Mouse (Mus musculus) embryonic facial prominence, embryonic 14.5 days (tissue): Measurements from ENCODE around the gene Nfatc4. TPM values are rescaled to one million over a fixed set of nuclear protein-coding genes. Genes with fewer than 3 reads are reported as not detected.

Source experiments
- ATAC-seq: fragments of 200-750 bp; cut with Nextera tagmentation; 2 replicates; pipeline ENCODE4 v1.8.0; 2017; ENCODE audit warnings: low read depth, moderate number of reproducible peaks, moderate TSS enrichment
- DNase-seq: peaks from one replicate; pipeline ENCODE4 v3.0.0-alpha.2; 2015; ENCODE audit warnings: low spot score
- H3K27ac ChIP-seq: fragments of 300-500 bp; sonication (generic); replicated peaks from 2 replicates; pipeline ENCODE4 v1.5.1; 2014; ENCODE audit warnings: low read depth, mild to moderate bottlenecking, low read length, moderate library complexity
- H3K27me3 ChIP-seq: fragments of 300-500 bp; sonication (generic); replicated peaks from 2 replicates; pipeline ENCODE4 v1.6.1; 2014; ENCODE audit warnings: low read length; ENCODE audit not compliant: control insufficient read depth, insufficient read depth
- H3K36me3 ChIP-seq: fragments of 300-500 bp; sonication (generic); 2 replicates; pipeline ENCODE4 v1.6.1; 2014; ENCODE audit warnings: low read length, mixed read lengths; ENCODE audit not compliant: control insufficient read depth, insufficient read depth
- H3K4me1 ChIP-seq: fragments of 300-500 bp; sonication (generic); 2 replicates; pipeline ENCODE4 v1.6.1; 2014; ENCODE audit warnings: antibody characterized with exemption, low read length; ENCODE audit not compliant: control insufficient read depth, insufficient read depth
- H3K4me2 ChIP-seq: fragments of 300-500 bp; sonication (generic); 2 replicates; pipeline ENCODE4 v1.6.1; 2014; ENCODE audit warnings: low read depth, mild to moderate bottlenecking, low read length, moderate library complexity, mixed read lengths
- H3K4me3 ChIP-seq: fragments of 300-500 bp; sonication (generic); 2 replicates; pipeline ENCODE4 v1.5.1; 2014; ENCODE audit warnings: low read depth, mild to moderate bottlenecking, low read length
- H3K9ac ChIP-seq: fragments of 300-500 bp; sonication (generic); 2 replicates; pipeline ENCODE4 v1.6.1; 2014; ENCODE audit warnings: low read depth, mild to moderate bottlenecking, low read length, moderate library complexity, mixed read lengths
- H3K9me3 ChIP-seq: fragments of 300-500 bp; sonication (generic); 2 replicates; pipeline ENCODE4 v1.6.1; 2016; ENCODE audit warnings: low read length; ENCODE audit not compliant: control insufficient read depth
- WGBS: fragments of 180-500 bp; shearing (Covaris S2); extraction: QIAGEN DNeasy Blood & Tissue Kit; methylation state at CpG from one replicate; pipeline ENCODE4 v1.1.7; 2014; 5-methylcytosine and 5-hydroxymethylcytosine counted together
- polyA plus RNA-seq: library from polyadenylated mRNA; unstranded; fragments of >200 nt; fragmentation: Nextera tagmentation; extraction: Ambion mirVana; gene quantifications from 2 replicates; pipeline ENCODE4 v1.2.1, GENCODE M21; 2014

The Nfatc4 gene
- polyA plus RNA-seq, 1 experiment from 2014 or later: 56.5 TPM

GRCm38 (mm10) chr14:55825216-55826051 lies 2.5 kb downstream of the Nfatc4 start:
- DNase-seq (peak; percentile 91), ATAC-seq (no peak; the same call in 1 of the 2 replicates)
- Histone ChIP-seq H3K27me3 (no peaks in the 10 kb centered on the region), H3K9me3 (no peaks in the 10 kb centered on the region), H3K4me2 (peak overlapping the region; percentile 88), H3K4me1 (peaks cover 18% of the 10 kb centered on the region), H3K4me3 (peak overlapping the region; percentile 60), H3K9ac (peak overlapping the region; percentile 82), H3K27ac (peak overlapping the region; percentile 98), H3K36me3 (peaks cover 43% of the 10 kb centered on the region)
- WGBS: 0% methylated on average over 8 of the region's 37 CpGs

GRCm38 (mm10) chr14:55826142-55826541 lies 3.2 kb downstream of the Nfatc4 start:
- Histone ChIP-seq H3K4me1 (peaks cover 18% of the 10 kb centered on the region), H3K9me3 (no peaks in the 10 kb centered on the region), H3K27me3 (no peaks in the 10 kb centered on the region), H3K4me2 (peak overlapping the region; percentile 88), H3K9ac (peak overlapping the region; percentile 82), H3K4me3 (peak overlapping the region; percentile 60), H3K27ac (peak overlapping the region; percentile 98), H3K36me3 (peaks cover 50% of the 10 kb centered on the region)
- ATAC-seq: no peak
- 3% methylated on average over 13 of the region's 15 CpGs for whole genome bisulfite sequencing
- no peak for DNase-seq

- Histone ChIP-seq H3K9ac (peak overlapping the region; percentile 82), H3K4me2 (peak overlapping the region; percentile 88), H3K9me3 (no peaks in the 10 kb centered on the region), H3K36me3 (peaks cover 56% of the 10 kb centered on the region), H3K27ac (peak overlapping the region; percentile 98; the same call in 1 of the 2 replicates), H3K4me3 (peak overlapping the region; percentile 60), H3K4me1 (peaks cover 18% of the 10 kb centered on the region), H3K27me3 (no peaks in the 10 kb centered on the region)
- 9% methylated on average over 37 of the region's 41 CpGs for WGBS
- ATAC-seq (no peak), DNase-seq (no peak)
These were observed 3.8 kb downstream of the Nfatc4 start for GRCm38 (mm10) chr14:55826551-55827340.

GRCm38 (mm10) chr14:55828716-55829263 lies 5.8 kb downstream of the Nfatc4 start:
- Histone ChIP-seq H3K36me3 (peaks cover 76% of the 10 kb centered on the region), H3K9ac (peak overlapping the region; percentile 51; the same call in 1 of the 2 replicates), H3K4me1 (peaks cover 15% of the 10 kb centered on the region), H3K4me2 (peak overlapping the region; percentile 88), H3K9me3 (no peaks in the 10 kb centered on the region), H3K27me3 (no peaks in the 10 kb centered on the region), H3K4me3 (no peak overlapping the region), H3K27ac (no peak overlapping the region)
- no peak for DNase-seq
- ATAC-seq: no peak
- WGBS: 14% methylated on average over 3 of the region's 3 CpGs

- Histone ChIP-seq H3K4me1 (peaks cover 21% of the 10 kb centered on the region), H3K9ac (no peak overlapping the region), H3K36me3 (peaks cover 82% of the 10 kb centered on the region), H3K27me3 (no peaks in the 10 kb centered on the region), H3K9me3 (no peaks in the 10 kb centered on the region), H3K4me2 (no peak overlapping the region), H3K27ac (no peak overlapping the region), H3K4me3 (no peak overlapping the region)
- WGBS: 89% methylated on average over 16 of the region's 16 CpGs
- no peak for ATAC-seq
- DNase-seq: no peak
These were observed 6.9 kb downstream of the Nfatc4 start for GRCm38 (mm10) chr14:55829854-55830253.

GRCm38 (mm10) chr14:55830331-55830730 lies 7.4 kb downstream of the Nfatc4 start:
- ATAC-seq: no peak
- Histone ChIP-seq H3K4me3 (no peak overlapping the region), H3K4me2 (no peak overlapping the region), H3K27me3 (no peaks in the 10 kb centered on the region), H3K4me1 (peaks cover 24% of the 10 kb centered on the region), H3K9me3 (no peaks in the 10 kb centered on the region), H3K36me3 (peaks cover 82% of the 10 kb centered on the region), H3K9ac (no peak overlapping the region), H3K27ac (no peak overlapping the region)
- WGBS: 75% methylated on average over 4 of the region's 4 CpGs
- DNase-seq: no peak

- Histone ChIP-seq H3K9me3 (no peaks in the 10 kb centered on the region), H3K36me3 (peaks cover 63% of the 10 kb centered on the region), H3K27me3 (no peaks in the 10 kb centered on the region), H3K4me3 (no peak overlapping the region), H3K9ac (no peak overlapping the region), H3K4me2 (no peak overlapping the region), H3K27ac (0 out of 2 replicates have a peak overlapping the region, but pooled peaks have one; percentile 53), H3K4me1 (peaks cover 28% of the 10 kb centered on the region)
- 87% methylated on average over 4 of the region's 4 CpGs for WGBS
- ATAC-seq: no peak
- no peak for DNase-seq
These were observed 10.2 kb downstream of the Nfatc4 start for GRCm38 (mm10) chr14:55833126-55833525.

GRCm38 (mm10) chr14:55834808-55835533 lies 12.0 kb downstream of the Nfatc4 start:
- Histone ChIP-seq H3K27ac (no peak overlapping the region), H3K27me3 (no peaks in the 10 kb centered on the region), H3K4me1 (peaks cover 18% of the 10 kb centered on the region), H3K4me2 (no peak overlapping the region), H3K9ac (no peak overlapping the region), H3K36me3 (peaks cover 44% of the 10 kb centered on the region), H3K9me3 (no peaks in the 10 kb centered on the region), H3K4me3 (no peak overlapping the region)
- DNase-seq (no peak), ATAC-seq (0 out of 2 replicates have a peak, but pooled peaks have one; percentile 1)
- WGBS: 51% methylated on average over 5 of the region's 5 CpGs
